Mouse (Mus musculus) midbrain, embryonic 16.5 days (tissue): Measurements from ENCODE around the gene Tceal9. TPM values are rescaled to one million over a fixed set of nuclear protein-coding genes. Genes with fewer than 3 reads are reported as not detected.
A peak's percentile ranks its signal among the peaks of the same experiment; 100 is the strongest.

ENCODE experiments used
- ATAC-seq: fragments of 200-750 bp; cut with Nextera tagmentation; 2 replicates; pipeline ENCODE4 v1.8.0; 2017; ENCODE audit warnings: moderate TSS enrichment
- H3K27ac ChIP-seq: fragments of 300-500 bp; sonication (generic); 2 replicates; pipeline ENCODE4 v1.5.1; 2014; ENCODE audit warnings: mild to moderate bottlenecking, low read length, mixed read lengths
- H3K27me3 ChIP-seq: fragments of 300-500 bp; sonication (generic); 2 replicates; pipeline ENCODE4 v1.6.1; 2014; ENCODE audit warnings: low read depth, low read length, mixed read lengths; ENCODE audit not compliant: control insufficient read depth, insufficient read depth
- H3K36me3 ChIP-seq: fragments of 300-500 bp; sonication (generic); 2 replicates; pipeline ENCODE4 v1.6.1; 2014; ENCODE audit warnings: mild to moderate bottlenecking, low read length, moderate library complexity, mixed read lengths; ENCODE audit not compliant: control insufficient read depth, insufficient read depth
- H3K4me1 ChIP-seq: fragments of 300-500 bp; sonication (generic); 2 replicates; pipeline ENCODE4 v1.6.1; 2014; ENCODE audit warnings: mild to moderate bottlenecking, low read length, mixed read lengths; ENCODE audit not compliant: control insufficient read depth, insufficient read depth
- H3K4me2 ChIP-seq: fragments of 300-500 bp; sonication (generic); 2 replicates; pipeline ENCODE4 v1.6.1; 2014; ENCODE audit warnings: mild to moderate bottlenecking, low read length, mixed read lengths
- H3K4me3 ChIP-seq: fragments of 300-500 bp; sonication (generic); 2 replicates; pipeline ENCODE4 v1.5.1; 2014; ENCODE audit warnings: low read depth, mild to moderate bottlenecking, low read length, moderate library complexity, mixed read lengths
- H3K9ac ChIP-seq: fragments of 300-500 bp; sonication (generic); 2 replicates; pipeline ENCODE4 v1.6.1; 2014; ENCODE audit warnings: low read depth, low read length, mixed read lengths
- H3K9me3 ChIP-seq: fragments of 300-500 bp; sonication (generic); replicated peaks from 2 replicates; pipeline ENCODE4 v1.6.1; 2014; ENCODE audit warnings: mild to moderate bottlenecking, low read length, mixed read lengths; ENCODE audit not compliant: control insufficient read depth, poor library complexity, severe bottlenecking
- WGBS: fragments of 180-500 bp; shearing (Covaris S2); extraction: QIAGEN DNeasy Blood & Tissue Kit; methylation state at CpG from one replicate; pipeline ENCODE4 v1.1.7; 2014; 5-methylcytosine and 5-hydroxymethylcytosine counted together
- polyA plus RNA-seq: library from polyadenylated mRNA; unstranded; fragments of >200 nt; fragmentation: Nextera tagmentation; extraction: Ambion mirVana; gene quantifications from 2 replicates; pipeline ENCODE4 v1.2.1, GENCODE M21; 2015

Gene Tceal9
- polyA plus RNA-seq, 1 experiment from 2014 or later: 261 TPM

DNA sequence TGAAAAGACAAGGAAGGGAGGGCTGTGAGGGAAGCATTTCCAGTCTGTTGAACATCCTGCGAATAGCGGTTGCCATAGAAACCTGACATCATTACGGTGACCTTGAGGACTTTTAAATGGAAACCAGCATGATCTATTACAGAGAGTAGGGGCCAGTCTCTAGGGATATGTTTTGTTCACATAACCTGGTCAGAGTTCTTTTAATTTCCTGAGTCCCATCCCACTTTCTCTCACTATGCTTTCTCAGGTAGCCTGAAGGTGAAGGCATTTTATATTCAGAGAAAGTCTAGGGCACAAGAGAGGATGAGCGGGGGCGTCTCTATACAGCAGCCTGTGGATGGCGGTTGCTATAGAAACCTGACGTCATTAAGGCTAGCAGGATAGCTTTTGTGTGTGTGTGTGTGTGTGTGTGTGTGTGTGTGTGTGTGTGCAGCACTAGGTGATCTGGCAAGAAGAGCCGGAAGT is 46.0 kb downstream of the Tceal9 start:
- Histone ChIP-seq H3K4me1 (no peaks in the 10 kb centered on the region), H3K4me2 (peak overlapping the region; percentile 48), H3K27ac (peak overlapping the region; percentile 87), H3K36me3 (no peaks in the 10 kb centered on the region), H3K9me3 (no peaks in the 10 kb centered on the region), H3K27me3 (no peaks in the 10 kb centered on the region), H3K9ac (no peak overlapping the region), H3K4me3 (peak overlapping the region; percentile 19; the same call in 1 of the 2 replicates)
- ATAC-seq: peak; percentile 98
- 9% methylated on average over 8 of the region's 8 CpGs for WGBS

Other genes with a start within 250 kb of the Tceal9 start
- gene Arxes1, start 211.7 kb upstream of the Tceal9 start, polyA plus RNA-seq: 198 and 206 TPM in 2 replicates
- 929 and 971 TPM in 2 replicates for gene Bex2, start 176.8 kb upstream of the Tceal9 start, polyA plus RNA-seq
- gene Nxf3, start 159.8 kb upstream of the Tceal9 start, polyA plus RNA-seq: not detected in 2 replicates
- 170 and 186 TPM in 2 replicates for gene Bex4, start 106.1 kb upstream of the Tceal9 start, polyA plus RNA-seq
- 121 and 125 TPM in 2 replicates for gene Tceal8, start 72.7 kb upstream of the Tceal9 start, polyA plus RNA-seq
- 31.8 and 38.9 TPM in 2 replicates for gene Tceal5, start 41.2 kb upstream of the Tceal9 start, polyA plus RNA-seq
- 3.9 and 4.2 TPM in 2 replicates for gene Tceal7, start 30.3 kb upstream of the Tceal9 start, polyA plus RNA-seq
- 271 and 313 TPM in 2 replicates for gene Bex1, start 29.6 kb upstream of the Tceal9 start, polyA plus RNA-seq
- 692 and 737 TPM in 2 replicates for gene Bex3, start 25.2 kb downstream of the Tceal9 start, polyA plus RNA-seq